In genomic region chr4:41523839-41524238, GRCm38 (mm10) we compare ENCODE assay signal across 36 mouse cellular contexts. TPM values are rescaled to one million over a fixed set of nuclear protein-coding genes. Genes with fewer than 3 reads are reported as not detected.
"Had no signal": no experiment of that assay in that cellular context is flagged by ENCODE, and none has a peak within 500 bp of the region (broad histone marks: within the 10 kb centered on the region; RNA-seq: fewer than 3 reads in every experiment).

No protein-coding gene starts in this region.

- ATAC-seq: hindbrain, embryonic 16.5 days; hindbrain, postnatal 0 days; inflammation-experienced regulatory T-cells, adult 6 months; intestine, embryonic 15.5 days; intestine, embryonic 16.5 days; intestine, postnatal 0 days had no signal

- H3K9me3 ChIP-seq: heart, embryonic 10.5 days; heart, embryonic 12.5 days; heart, embryonic 13.5 days; heart, embryonic 15.5 days; hindbrain, embryonic 10.5 days; hindbrain, embryonic 12.5 days; hindbrain, embryonic 13.5 days; hindbrain, embryonic 15.5 days; intestine, embryonic 15.5 days; kidney, embryonic 15.5 days had no signal

- H3K4me3 ChIP-seq: heart, embryonic 10.5 days; heart, embryonic 12.5 days; heart, embryonic 13.5 days; heart, embryonic 15.5 days; hindbrain, embryonic 10.5 days; hindbrain, embryonic 12.5 days; hindbrain, embryonic 13.5 days; hindbrain, embryonic 15.5 days; intestine, embryonic 15.5 days; kidney, embryonic 15.5 days; layer of hippocampus, adult 2 months had no signal

- H3K36me3 ChIP-seq: heart, embryonic 10.5 days; heart, embryonic 12.5 days; heart, embryonic 13.5 days; heart, embryonic 15.5 days; intestine, embryonic 15.5 days; kidney, embryonic 15.5 days had no signal

- DNase-seq: heart, postnatal 10 days; heart, postnatal 14 days; heart, postnatal 36 days; kidney, adult 11 months; kidney, adult 18-20 months; kidney, adult 2 months; kidney, adult 8-10 months; kidney, adult 9 months; kidney, postnatal 10 days; kidney, postnatal 14 days; kidney, postnatal 25 days; kidney, postnatal 36 days; kidney, postnatal 4 days; layer of hippocampus, adult 9-11 months; layer of hippocampus, postnatal 36 days had no signal

- H3K27me3 ChIP-seq: hindbrain, embryonic 12.5 days; hindbrain, embryonic 13.5 days; hindbrain, embryonic 15.5 days; intestine, embryonic 15.5 days had no signal

- H3K27ac ChIP-seq: heart, embryonic 10.5 days; heart, embryonic 13.5 days; heart, embryonic 15.5 days; hindbrain, embryonic 12.5 days; hindbrain, embryonic 13.5 days; hindbrain, embryonic 14.5 days; hindbrain, embryonic 15.5 days; hindbrain, postnatal 0 days; intestine, embryonic 15.5 days; kidney, embryonic 15.5 days; kidney, postnatal 0 days; layer of hippocampus, adult 2 months had no signal

- H3K4me2 ChIP-seq: heart, embryonic 11.5 days; heart, embryonic 12.5 days; heart, embryonic 13.5 days; heart, embryonic 15.5 days; hindbrain, embryonic 12.5 days; hindbrain, embryonic 13.5 days; hindbrain, embryonic 14.5 days; hindbrain, embryonic 15.5 days; intestine, embryonic 15.5 days; kidney, embryonic 15.5 days had no signal

- H3K9ac ChIP-seq: heart, embryonic 12.5 days; heart, embryonic 13.5 days; heart, embryonic 15.5 days; hindbrain, embryonic 12.5 days; hindbrain, embryonic 13.5 days; hindbrain, embryonic 14.5 days; hindbrain, embryonic 15.5 days; intestine, embryonic 15.5 days; kidney, embryonic 15.5 days had no signal

RNA-seq across cellular contexts. Expression of gene 1110017D15Rik, which starts 6.7 kb away (rescaled TPM):
- total RNA-seq: heart, postnatal 25 days; hematopoietic stem cell, adult 5-6 weeks had no signal
- polyA plus RNA-seq: heart, embryonic 11.5 days; heart, embryonic 12.5 days; inflammation-experienced regulatory T-cells, adult 6 months; kidney, embryonic 15.5 days had no signal

RNA-seq across cellular contexts. Expression of gene AI464131, which starts 21.0 kb away (rescaled TPM):
- polyA plus RNA-seq: inflammation-experienced regulatory T-cells, adult 6 months had no signal

RNA-seq across cellular contexts. Expression of gene Dnaic1, which starts 45.7 kb away (rescaled TPM):
- total RNA-seq: hematopoietic stem cell, adult 5-6 weeks had no signal
- polyA plus RNA-seq: inflammation-experienced regulatory T-cells, adult 6 months had no signal
